Mouse (Mus musculus) thymus, adult 2 months (tissue): ENCODE measurements at regions not wholly inside any gene's neighbourhood (a gene's known extent, or its start where the extent isn't known, plus 50 kb on each side); places are given as distances from the start of the nearest gene placed in this dataset.

ENCODE experiments used
- CTCF ChIP-seq: fragments of 200-500 bp; IDR thresholded peaks from 2 replicates; pipeline ENCODE4 v1.5.1; 2012; ENCODE audit warnings: mild to moderate bottlenecking, control low read depth, low read length, moderate library complexity, borderline replicate concordance; ENCODE audit not compliant: control insufficient read depth, poor library complexity, insufficient read depth; ENCODE audit errors: extremely low read depth
- POLR2A ChIP-seq: fragments of 200-500 bp; IDR thresholded peaks from 2 replicates; pipeline ENCODE4 v1.6.1; 2012; ENCODE audit warnings: mild to moderate bottlenecking, low read length, control low read depth, moderate library complexity; ENCODE audit not compliant: control insufficient read depth, poor library complexity, insufficient read depth; ENCODE audit errors: extremely low read depth

DNA sequence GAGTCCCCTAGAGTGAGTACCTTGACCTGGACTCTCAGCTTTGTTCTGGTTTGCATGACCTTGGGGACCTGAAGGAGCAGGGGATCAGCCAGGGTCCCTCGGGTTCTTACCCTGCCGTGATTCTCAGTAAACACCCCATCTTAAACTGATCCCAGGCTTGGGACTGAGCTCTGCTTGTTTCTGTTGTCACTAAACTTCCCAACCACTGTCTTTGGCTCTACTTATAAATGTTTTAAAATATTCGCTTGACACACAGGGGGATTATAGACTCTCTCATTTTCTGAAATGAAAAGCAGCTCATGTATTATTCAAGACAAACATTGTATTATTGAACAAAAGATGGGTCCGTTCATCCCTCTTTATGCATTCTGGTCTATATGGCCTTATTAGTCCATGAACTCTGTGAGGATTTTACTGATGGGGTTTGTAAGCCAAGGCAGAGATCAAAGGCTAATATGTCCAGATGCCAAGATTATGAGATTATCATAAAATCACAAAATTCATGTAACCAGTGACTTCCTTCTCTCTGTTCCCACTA is 248.6 kb downstream of the 1810013L24Rik start:
- no peak for TF ChIP-seq POLR2A
- TF ChIP-seq CTCF, result no peak
